ENCODE assay signal across 8 mouse cellular contexts in genomic region chr1:118389454-118390265, GRCm38 (mm10). TPM values are rescaled to one million over a fixed set of nuclear protein-coding genes. Genes with fewer than 3 reads are reported as not detected.
DNase-seq lines count a peak whose midpoint lies in the region; ATAC-seq lines count a peak whose summit lies in the region.

No protein-coding gene starts in this region.

- H3K4me1 ChIP-seq in hindbrain, embryonic 11.5 days (replicated peaks; ENCODE audit: control insufficient read depth, insufficient read depth, low read length) = no peaks in the 10 kb centered on the region
- H3K4me1 ChIP-seq in midbrain, embryonic 11.5 days (ENCODE audit: control insufficient read depth, insufficient read depth, low read length) = peaks cover 7% of the 10 kb centered on the region

- no peaks in the 10 kb centered on the region for H3K36me3 ChIP-seq in hindbrain, embryonic 11.5 days (ENCODE audit: control insufficient read depth, insufficient read depth, low read length)
- no peaks in the 10 kb centered on the region for H3K36me3 ChIP-seq in midbrain, embryonic 11.5 days (ENCODE audit: control insufficient read depth, insufficient read depth, low read length)

- H3K4me3 ChIP-seq in hindbrain, embryonic 11.5 days (ENCODE audit: low read depth, low read length) = peak overlapping the region; percentile 96
- H3K4me3 ChIP-seq in midbrain, embryonic 11.5 days (ENCODE audit: low read depth, low read length) = peak overlapping the region; percentile 65

- no peak for DNase-seq in cerebellum, adult 9-10 months
- DNase-seq in ZHBTc4 (ENCODE audit: low read depth, low spot score) = peak; percentile 46
- peak; percentile 79 for DNase-seq in embryo, embryonic 9.5 days (ENCODE audit: extremely low spot score)
- DNase-seq in hindbrain, embryonic 11.5 days (ENCODE audit: low spot score) = peak; percentile 66
- peak; percentile 27 to 77 for DNase-seq in left cerebral cortex, postnatal 10 days (ENCODE audit: extremely low spot score in 1 of 2, low spot score in 2 of 2)
- peak; percentile 95 for DNase-seq in midbrain, embryonic 11.5 days (ENCODE audit: low spot score, missing footprints)
- DNase-seq in spleen, postnatal 10 days (ENCODE audit: low spot score in 2 of 2) = peak; percentile 65 to 72

- peak overlapping the region; percentile 50 for H3K4me2 ChIP-seq in hindbrain, embryonic 11.5 days (replicated peaks; ENCODE audit: low read depth, low read length)
- peak overlapping the region; percentile 58 for H3K4me2 ChIP-seq in midbrain, embryonic 11.5 days

- H3K9me3 ChIP-seq in hindbrain, embryonic 11.5 days (ENCODE audit: control insufficient read depth, low read length) = no peaks in the 10 kb centered on the region
- no peaks in the 10 kb centered on the region for H3K9me3 ChIP-seq in midbrain, embryonic 11.5 days (ENCODE audit: control insufficient read depth, low read length)

- no peaks in the 10 kb centered on the region for H3K27me3 ChIP-seq in hindbrain, embryonic 11.5 days (ENCODE audit: control insufficient read depth, insufficient read depth, low read length)
- H3K27me3 ChIP-seq in midbrain, embryonic 11.5 days (ENCODE audit: control insufficient read depth, insufficient read depth, low read length) = no peaks in the 10 kb centered on the region

- peak overlapping the region; percentile 95 for H3K27ac ChIP-seq in hindbrain, embryonic 11.5 days (ENCODE audit: low read depth, low read length)
- peak overlapping the region; percentile 94 for H3K27ac ChIP-seq in midbrain, embryonic 11.5 days (ENCODE audit: low read depth, low read length)

- 1% methylated on average over 44 of the region's 44 CpGs for WGBS in hindbrain, embryonic 11.5 days
- under 1% methylated on average over 44 of the region's 44 CpGs for WGBS in midbrain, embryonic 11.5 days

- peak overlapping the region; percentile 96 for H3K9ac ChIP-seq in hindbrain, embryonic 11.5 days (ENCODE audit: low read depth, low read length)
- H3K9ac ChIP-seq in midbrain, embryonic 11.5 days (ENCODE audit: low read length) = peak overlapping the region; percentile 97

- intact Hi-C loops in left cerebral cortex, postnatal 10 days (cut with DNase I) = loop anchor here (2.0 kb wide), 1 partner anchor 69 kb away; no protein-coding TSS in a partner anchor

- ATAC-seq in cerebellum, adult (ENCODE audit: insufficient number of reproducible peaks, low FRiP score, low TSS enrichment) = peak; percentile 11
- ATAC-seq in hindbrain, embryonic 11.5 days (ENCODE audit: low FRiP score) = peak; percentile 67
- peak; percentile 79 for ATAC-seq in midbrain, embryonic 11.5 days (ENCODE audit: low FRiP score)

RNA-seq across cellular contexts. Expression of gene Clasp1, which starts 0.8 kb away (rescaled TPM):
- polyA plus RNA-seq in hindbrain, embryonic 11.5 days (2014; fragmentation: Nextera tagmentation; extraction: Ambion mirVana) = 96.0 and 134 TPM in 2 replicates
- 100 to 1,000 TPM; 143 to 154 TPM for total RNA-seq in left cerebral cortex, postnatal 10 days (2021)
- 90.6 and 96.8 TPM in 2 replicates for polyA plus RNA-seq in midbrain, embryonic 11.5 days (2014; fragmentation: Nextera tagmentation; extraction: Ambion mirVana)

Comparison
In these comparisons a context has a peak if more than half of its experiments do, and no peak if none do; other contexts are left out.
1. ATAC-seq: peak in every context shown above with its lines; median percentile 79 in midbrain, embryonic 11.5 days; 67 in hindbrain, embryonic 11.5 days; 11 in cerebellum, adult.